Mouse (Mus musculus) midbrain, embryonic 12.5 days (tissue): Measurements from ENCODE around the gene Myo1g. TPM values are rescaled to one million over a fixed set of nuclear protein-coding genes. Genes with fewer than 3 reads are reported as not detected.

Experiments used
- ATAC-seq: fragments of 200-750 bp; cut with Nextera tagmentation; 2 replicates; pipeline ENCODE4 v1.8.0; 2017; ENCODE audit warnings: low read depth, moderate TSS enrichment, moderate library complexity; ENCODE audit not compliant: low FRiP score
- H3K27ac ChIP-seq: fragments of 300-500 bp; sonication (generic); replicated peaks from 2 replicates; pipeline ENCODE4 v1.5.1; 2016; ENCODE audit warnings: mild to moderate bottlenecking
- H3K27me3 ChIP-seq: fragments of 300-500 bp; sonication (generic); 2 replicates; pipeline ENCODE4 v1.6.1; 2016; ENCODE audit warnings: mild to moderate bottlenecking
- H3K36me3 ChIP-seq: fragments of 300-500 bp; sonication (generic); 2 replicates; pipeline ENCODE4 v1.6.1; 2016
- H3K4me1 ChIP-seq: fragments of 300-500 bp; sonication (generic); 2 replicates; pipeline ENCODE4 v1.6.1; 2016
- H3K4me2 ChIP-seq: fragments of 300-500 bp; sonication (generic); replicated peaks from 2 replicates; pipeline ENCODE4 v1.6.1; 2016; ENCODE audit warnings: mild to moderate bottlenecking, moderate library complexity
- H3K4me3 ChIP-seq: fragments of 300-500 bp; sonication (generic); 2 replicates; pipeline ENCODE4 v1.5.1; 2016; ENCODE audit warnings: mild to moderate bottlenecking
- H3K9ac ChIP-seq: fragments of 300-500 bp; sonication (generic); replicated peaks from 2 replicates; pipeline ENCODE4 v1.6.1; 2016; ENCODE audit warnings: mild to moderate bottlenecking, moderate library complexity
- H3K9me3 ChIP-seq: fragments of 300-500 bp; sonication (generic); 2 replicates; pipeline ENCODE4 v1.6.1; 2016; ENCODE audit warnings: mild to moderate bottlenecking
- WGBS: fragments of 180-500 bp; shearing (Covaris S2); methylation state at CpG from one replicate; pipeline ENCODE4 v1.1.7; 2016; 5-methylcytosine and 5-hydroxymethylcytosine counted together
- polyA plus RNA-seq: library from polyadenylated mRNA; unstranded; fragments of >200 nt; fragmentation: Nextera tagmentation; extraction: Ambion mirVana; gene quantifications from 2 replicates; pipeline ENCODE4 v1.2.1, GENCODE M21; 2016

Gene Myo1g
- polyA plus RNA-seq, 1 experiment from 2014 or later: 0.47 TPM

GRCm38 (mm10) chr11:6504689-6505088, 16.1 kb downstream of the Myo1g start:
- Histone ChIP-seq H3K4me2 (no peak overlapping the region), H3K27me3 (no peaks in the 10 kb centered on the region), H3K4me1 (no peaks in the 10 kb centered on the region), H3K4me3 (no peak overlapping the region), H3K9me3 (no peaks in the 10 kb centered on the region), H3K9ac (no peak overlapping the region), H3K36me3 (no peaks in the 10 kb centered on the region), H3K27ac (no peak overlapping the region)
- no peak for ATAC-seq
- WGBS: 80% methylated on average over 6 of the region's 6 CpGs

- ATAC-seq: no peak
- 79% methylated on average over 3 of the region's 3 CpGs for WGBS
- H3K9ac ChIP-seq: no peak overlapping the region
- no peak overlapping the region for H3K27ac ChIP-seq
- H3K4me3 ChIP-seq: no peak overlapping the region
- no peaks in the 10 kb centered on the region for H3K36me3 ChIP-seq
- no peaks in the 10 kb centered on the region for H3K9me3 ChIP-seq
- no peaks in the 10 kb centered on the region for H3K4me1 ChIP-seq
- H3K4me2 ChIP-seq: no peak overlapping the region
- H3K27me3 ChIP-seq: no peaks in the 10 kb centered on the region
Measured at GRCm38 (mm10) chr11:6504226-6504625, 16.5 kb downstream of the Myo1g start.

- Histone ChIP-seq H3K9me3 (no peaks in the 10 kb centered on the region), H3K4me2 (no peak overlapping the region), H3K27ac (no peak overlapping the region), H3K4me3 (no peak overlapping the region), H3K9ac (no peak overlapping the region), H3K27me3 (no peaks in the 10 kb centered on the region), H3K36me3 (no peaks in the 10 kb centered on the region), H3K4me1 (no peaks in the 10 kb centered on the region)
- WGBS: 95% methylated on average over 2 of the region's 2 CpGs
- no peak for ATAC-seq
Measured at GRCm38 (mm10) chr11:6502506-6502905, 18.3 kb downstream of the Myo1g start.

- ATAC-seq: no peak
- no peak overlapping the region for H3K9ac ChIP-seq
- H3K36me3 ChIP-seq: no peaks in the 10 kb centered on the region
- H3K27me3 ChIP-seq: no peaks in the 10 kb centered on the region
- H3K9me3 ChIP-seq: no peaks in the 10 kb centered on the region
- no peak overlapping the region for H3K4me3 ChIP-seq
- H3K27ac ChIP-seq: no peak overlapping the region
- H3K4me1 ChIP-seq: no peaks in the 10 kb centered on the region
- 86% methylated on average over 12 of the region's 12 CpGs for WGBS
- no peak overlapping the region for H3K4me2 ChIP-seq
Measured at GRCm38 (mm10) chr11:6497311-6497948, 23.3 kb downstream of the Myo1g start.

- Histone ChIP-seq H3K9me3 (no peaks in the 10 kb centered on the region), H3K4me3 (no peak overlapping the region), H3K4me2 (no peak overlapping the region), H3K27me3 (no peaks in the 10 kb centered on the region), H3K36me3 (no peaks in the 10 kb centered on the region), H3K9ac (no peak overlapping the region), H3K4me1 (no peaks in the 10 kb centered on the region), H3K27ac (no peak overlapping the region)
- ATAC-seq: no peak
- WGBS: 68% methylated on average over 6 of the region's 6 CpGs
Measured at GRCm38 (mm10) chr11:6489691-6490503, 30.9 kb downstream of the Myo1g start.

GRCm38 (mm10) chr11:6489257-6489656, 31.5 kb downstream of the Myo1g start:
- H3K4me2 ChIP-seq: no peak overlapping the region
- H3K9me3 ChIP-seq: no peaks in the 10 kb centered on the region
- no peak overlapping the region for H3K27ac ChIP-seq
- H3K9ac ChIP-seq: no peak overlapping the region
- WGBS: 76% methylated on average over 7 of the region's 7 CpGs
- H3K27me3 ChIP-seq: no peaks in the 10 kb centered on the region
- H3K4me1 ChIP-seq: no peaks in the 10 kb centered on the region
- H3K36me3 ChIP-seq: no peaks in the 10 kb centered on the region
- ATAC-seq: no peak
- H3K4me3 ChIP-seq: no peak overlapping the region

- Histone ChIP-seq H3K4me1 (no peaks in the 10 kb centered on the region), H3K27ac (no peak overlapping the region), H3K36me3 (no peaks in the 10 kb centered on the region), H3K9ac (no peak overlapping the region), H3K4me3 (no peak overlapping the region), H3K27me3 (no peaks in the 10 kb centered on the region), H3K9me3 (no peaks in the 10 kb centered on the region), H3K4me2 (no peak overlapping the region)
- WGBS: 97% methylated on average over 5 of the region's 5 CpGs
- no peak for ATAC-seq
Measured at GRCm38 (mm10) chr11:6488041-6488684, 32.6 kb downstream of the Myo1g start.

- Histone ChIP-seq H3K9ac (no peak overlapping the region), H3K4me3 (no peak overlapping the region), H3K36me3 (no peaks in the 10 kb centered on the region), H3K9me3 (no peaks in the 10 kb centered on the region), H3K4me1 (no peaks in the 10 kb centered on the region), H3K27ac (no peak overlapping the region), H3K4me2 (no peak overlapping the region), H3K27me3 (no peaks in the 10 kb centered on the region)
- WGBS: 50% methylated on average over 7 of the region's 7 CpGs
- ATAC-seq: no peak
Measured at GRCm38 (mm10) chr11:6487496-6487895, 33.3 kb downstream of the Myo1g start.

GRCm38 (mm10) chr11:6486916-6487315, 33.8 kb downstream of the Myo1g start:
- Histone ChIP-seq H3K9ac (no peak overlapping the region), H3K4me3 (no peak overlapping the region), H3K27ac (no peak overlapping the region), H3K4me2 (no peak overlapping the region), H3K4me1 (no peaks in the 10 kb centered on the region), H3K27me3 (no peaks in the 10 kb centered on the region), H3K36me3 (no peaks in the 10 kb centered on the region), H3K9me3 (no peaks in the 10 kb centered on the region)
- no peak for ATAC-seq
- WGBS: 72% methylated on average over 6 of the region's 6 CpGs

- Histone ChIP-seq H3K27me3 (0 out of 2 replicates have a peak, but pooled peaks cover 3% of the 10 kb centered on the region), H3K4me1 (no peaks in the 10 kb centered on the region), H3K4me2 (no peak overlapping the region), H3K36me3 (no peaks in the 10 kb centered on the region), H3K27ac (no peak overlapping the region), H3K4me3 (no peak overlapping the region), H3K9ac (no peak overlapping the region), H3K9me3 (no peaks in the 10 kb centered on the region)
- ATAC-seq: no peak
- WGBS: 66% methylated on average over 3 of the region's 3 CpGs
Measured at GRCm38 (mm10) chr11:6484244-6484959, 36.4 kb downstream of the Myo1g start.

GRCm38 (mm10) chr11:6483103-6483502, 37.7 kb downstream of the Myo1g start:
- no peaks in the 10 kb centered on the region for H3K4me1 ChIP-seq
- H3K9ac ChIP-seq: no peak overlapping the region
- no peak overlapping the region for H3K4me2 ChIP-seq
- no peak overlapping the region for H3K4me3 ChIP-seq
- no peak for ATAC-seq
- H3K9me3 ChIP-seq: no peaks in the 10 kb centered on the region
- no peaks in the 10 kb centered on the region for H3K36me3 ChIP-seq
- 83% methylated on average over 2 of the region's 2 CpGs for WGBS
- H3K27ac ChIP-seq: no peak overlapping the region
- H3K27me3 ChIP-seq: 0 out of 2 replicates have a peak, but pooled peaks cover 3% of the 10 kb centered on the region
